Mouse (Mus musculus): ENCODE data around the gene Rnps1. TPM values are rescaled to one million over a fixed set of nuclear protein-coding genes. Genes with fewer than 3 reads are reported as not detected.
"Not testable (repeated sequence)": the region's sequence is repeated elsewhere in the genome, so short reads cannot be mapped to it uniquely, and the experiment has no call there.

Gene Rnps1
- polyA plus RNA-seq, 1 experiment from 2014 or later, result 300 TPM

- peaks cover 66% of the 10 kb centered on the region for H3K36me3 ChIP-seq (ENCODE audit: insufficient read depth, low read length)
- H3K27me3 ChIP-seq (ENCODE audit: insufficient read depth, low read length), result no peaks in the 10 kb centered on the region
- WGBS, result 87% methylated on average over 4 of the region's 4 CpGs
- H3K4me1 ChIP-seq (ENCODE audit: insufficient read depth, low read length), result no peaks in the 10 kb centered on the region
- no peak overlapping the region for H3K9ac ChIP-seq (replicated peaks; ENCODE audit: low read length)
- no peak for ATAC-seq (ENCODE audit: low FRiP score, low TSS enrichment)
- no peak overlapping the region for H3K27ac ChIP-seq (ENCODE audit: low read length)
- no peak overlapping the region for H3K4me3 ChIP-seq (ENCODE audit: low read length)
- H3K9me3 ChIP-seq (ENCODE audit: low read length), result no peaks in the 10 kb centered on the region
- H3K4me2 ChIP-seq (replicated peaks; ENCODE audit: low read depth, low read length), result no peak overlapping the region
These were observed 29.0 kb downstream of the Rnps1 start for GRCm38 (mm10) chr17:24443409-24443808.

GRCm38 (mm10) chr17:24446590-24446989 is 32.2 kb downstream of the Rnps1 start:
- Histone ChIP-seq H3K9ac (replicated peaks; ENCODE audit: low read length) (no peak overlapping the region), H3K4me3 (ENCODE audit: low read length) (no peak overlapping the region), H3K4me1 (ENCODE audit: insufficient read depth, low read length) (no peaks in the 10 kb centered on the region), H3K27me3 (ENCODE audit: insufficient read depth, low read length) (no peaks in the 10 kb centered on the region), H3K36me3 (ENCODE audit: insufficient read depth, low read length) (peaks cover 67% of the 10 kb centered on the region), H3K27ac (ENCODE audit: low read length) (no peak overlapping the region), H3K9me3 (ENCODE audit: low read length) (no peaks in the 10 kb centered on the region), H3K4me2 (replicated peaks; ENCODE audit: low read depth, low read length) (no peak overlapping the region)
- WGBS, result 92% methylated on average over 8 of the region's 8 CpGs
- ATAC-seq (ENCODE audit: low FRiP score, low TSS enrichment), result no peak

- Histone ChIP-seq H3K9me3 (ENCODE audit: low read length) (no peaks in the 10 kb centered on the region), H3K4me1 (ENCODE audit: insufficient read depth, low read length) (peaks cover 10% of the 10 kb centered on the region), H3K36me3 (ENCODE audit: insufficient read depth, low read length) (peaks cover 57% of the 10 kb centered on the region), H3K27ac (ENCODE audit: low read length) (no peak overlapping the region), H3K27me3 (ENCODE audit: insufficient read depth, low read length) (no peaks in the 10 kb centered on the region), H3K9ac (replicated peaks; ENCODE audit: low read length) (no peak overlapping the region), H3K4me3 (ENCODE audit: low read length) (no peak overlapping the region), H3K4me2 (replicated peaks; ENCODE audit: low read depth, low read length) (no peak overlapping the region)
- no peak for ATAC-seq (ENCODE audit: low FRiP score, low TSS enrichment)
- WGBS, result 89% methylated on average over 6 of the region's 6 CpGs
These were observed 35.1 kb downstream of the Rnps1 start for GRCm38 (mm10) chr17:24449507-24449906.

- no peak overlapping the region for H3K27ac ChIP-seq (ENCODE audit: low read length)
- no peak for ATAC-seq (ENCODE audit: low FRiP score, low TSS enrichment)
- H3K36me3 ChIP-seq (ENCODE audit: insufficient read depth, low read length), result peaks cover 40% of the 10 kb centered on the region
- 95% methylated on average over 6 of the region's 6 CpGs for WGBS
- H3K4me3 ChIP-seq (ENCODE audit: low read length), result no peak overlapping the region
- peaks cover 15% of the 10 kb centered on the region for H3K4me1 ChIP-seq (ENCODE audit: insufficient read depth, low read length)
- H3K9me3 ChIP-seq (ENCODE audit: low read length), result no peaks in the 10 kb centered on the region
- H3K27me3 ChIP-seq (ENCODE audit: insufficient read depth, low read length), result no peaks in the 10 kb centered on the region
- H3K9ac ChIP-seq (replicated peaks; ENCODE audit: low read length), result no peak overlapping the region
- no peak overlapping the region for H3K4me2 ChIP-seq (replicated peaks; ENCODE audit: low read depth, low read length)
These were observed 36.9 kb downstream of the Rnps1 start for GRCm38 (mm10) chr17:24451220-24451619.

- 60% methylated on average over 2 of the region's 2 CpGs for WGBS
- Histone ChIP-seq H3K4me2 (replicated peaks; ENCODE audit: low read depth, low read length) (peak overlapping the region; percentile 69; the same call in 1 of the 2 replicates), H3K9me3 (ENCODE audit: low read length) (no peaks in the 10 kb centered on the region), H3K36me3 (ENCODE audit: insufficient read depth, low read length) (peaks cover 24% of the 10 kb centered on the region), H3K27me3 (ENCODE audit: insufficient read depth, low read length) (no peaks in the 10 kb centered on the region), H3K4me3 (ENCODE audit: low read length) (0 out of 2 replicates have a peak overlapping the region, but pooled peaks have one; percentile 4), H3K27ac (ENCODE audit: low read length) (no peak overlapping the region), H3K9ac (replicated peaks; ENCODE audit: low read length) (no peak overlapping the region), H3K4me1 (ENCODE audit: insufficient read depth, low read length) (peaks cover 15% of the 10 kb centered on the region)
- ATAC-seq (ENCODE audit: low FRiP score, low TSS enrichment), result no peak
These were observed 39.0 kb downstream of the Rnps1 start for GRCm38 (mm10) chr17:24453372-24453771.

- 3% methylated on average over 14 of the region's 14 CpGs for WGBS
- 0 out of 2 replicates have a peak, but pooled peaks have one; percentile 0 for ATAC-seq (ENCODE audit: low FRiP score, low TSS enrichment)
These were observed 39.9 kb downstream of the Rnps1 start for GRCm38 (mm10) chr17:24454218-24454755.

GRCm38 (mm10) chr17:24454756-24455522 is 40.6 kb downstream of the Rnps1 start:
- Histone ChIP-seq H3K9me3 (ENCODE audit: low read length) (no peaks in the 10 kb centered on the region), H3K27ac (ENCODE audit: low read length) (peak overlapping the region; percentile 98), H3K27me3 (ENCODE audit: insufficient read depth, low read length) (no peaks in the 10 kb centered on the region), H3K9ac (replicated peaks; ENCODE audit: low read length) (peak overlapping the region; percentile 94), H3K4me1 (ENCODE audit: insufficient read depth, low read length) (peaks cover 15% of the 10 kb centered on the region), H3K36me3 (ENCODE audit: insufficient read depth, low read length) (peaks cover 10% of the 10 kb centered on the region), H3K4me3 (ENCODE audit: low read length) (peak overlapping the region; percentile 94), H3K4me2 (replicated peaks; ENCODE audit: low read depth, low read length) (peak overlapping the region; percentile 69)
- WGBS, result under 1% methylated on average over 66 of the region's 67 CpGs
- ATAC-seq (ENCODE audit: low FRiP score, low TSS enrichment), result peak; percentile 94

More at GRCm38 (mm10) chr17:24454218-24454755, 39.9 kb downstream of the Rnps1 start:
- peak overlapping the region; percentile 69 for H3K4me2 ChIP-seq (replicated peaks; ENCODE audit: low read depth, low read length)
- H3K27ac ChIP-seq (ENCODE audit: low read length), result peak overlapping the region; percentile 98
- H3K9ac ChIP-seq (replicated peaks; ENCODE audit: low read length), result peak overlapping the region; percentile 94
- H3K9me3 ChIP-seq (ENCODE audit: low read length), result no peaks in the 10 kb centered on the region
- H3K4me1 ChIP-seq (ENCODE audit: insufficient read depth, low read length), result peaks cover 15% of the 10 kb centered on the region
- peak overlapping the region; percentile 94 for H3K4me3 ChIP-seq (ENCODE audit: low read length)
- peaks cover 16% of the 10 kb centered on the region for H3K36me3 ChIP-seq (ENCODE audit: insufficient read depth, low read length)
- H3K27me3 ChIP-seq (ENCODE audit: insufficient read depth, low read length), result no peaks in the 10 kb centered on the region

- H3K4me1 ChIP-seq (ENCODE audit: insufficient read depth, low read length), result peaks cover 15% of the 10 kb centered on the region
- ATAC-seq (ENCODE audit: low FRiP score, low TSS enrichment), result peak; percentile 37
- WGBS, result 42% methylated on average over 10 of the region's 10 CpGs
- peak overlapping the region; percentile 72; the same call in 1 of the 2 replicates for H3K27ac ChIP-seq (ENCODE audit: low read length)
- 0 out of 2 replicates have a peak overlapping the region, but pooled peaks have one; percentile 9 for H3K9ac ChIP-seq (replicated peaks; ENCODE audit: low read length)
- not testable (repeated sequence) for H3K36me3 ChIP-seq (ENCODE audit: insufficient read depth, low read length); H3K27me3 ChIP-seq (ENCODE audit: insufficient read depth, low read length); H3K9me3 ChIP-seq (ENCODE audit: low read length)
- H3K4me3 ChIP-seq (ENCODE audit: low read length), result peak overlapping the region; percentile 94
- H3K4me2 ChIP-seq (replicated peaks; ENCODE audit: low read depth, low read length), result peak overlapping the region; percentile 69
These were observed 41.3 kb downstream of the Rnps1 start for GRCm38 (mm10) chr17:24455523-24456206.

GRCm38 (mm10) chr17:24461580-24461979 is 47.2 kb downstream of the Rnps1 start:
- Histone ChIP-seq H3K27me3 (ENCODE audit: insufficient read depth, low read length) (no peaks in the 10 kb centered on the region), H3K4me3 (ENCODE audit: low read length) (no peak overlapping the region), H3K4me1 (ENCODE audit: insufficient read depth, low read length) (no peaks in the 10 kb centered on the region), H3K9ac (replicated peaks; ENCODE audit: low read length) (no peak overlapping the region), H3K4me2 (replicated peaks; ENCODE audit: low read depth, low read length) (no peak overlapping the region), H3K9me3 (ENCODE audit: low read length) (no peaks in the 10 kb centered on the region), H3K27ac (ENCODE audit: low read length) (no peak overlapping the region), H3K36me3 (ENCODE audit: insufficient read depth, low read length) (no peaks in the 10 kb centered on the region)
- ATAC-seq (ENCODE audit: low FRiP score, low TSS enrichment), result no peak
- 64% methylated on average over 2 of the region's 2 CpGs for WGBS

Data from kidney, embryonic 16.5 days (tissue).